Mouse (Mus musculus): ENCODE measurements around the gene Il27ra.

DNA sequence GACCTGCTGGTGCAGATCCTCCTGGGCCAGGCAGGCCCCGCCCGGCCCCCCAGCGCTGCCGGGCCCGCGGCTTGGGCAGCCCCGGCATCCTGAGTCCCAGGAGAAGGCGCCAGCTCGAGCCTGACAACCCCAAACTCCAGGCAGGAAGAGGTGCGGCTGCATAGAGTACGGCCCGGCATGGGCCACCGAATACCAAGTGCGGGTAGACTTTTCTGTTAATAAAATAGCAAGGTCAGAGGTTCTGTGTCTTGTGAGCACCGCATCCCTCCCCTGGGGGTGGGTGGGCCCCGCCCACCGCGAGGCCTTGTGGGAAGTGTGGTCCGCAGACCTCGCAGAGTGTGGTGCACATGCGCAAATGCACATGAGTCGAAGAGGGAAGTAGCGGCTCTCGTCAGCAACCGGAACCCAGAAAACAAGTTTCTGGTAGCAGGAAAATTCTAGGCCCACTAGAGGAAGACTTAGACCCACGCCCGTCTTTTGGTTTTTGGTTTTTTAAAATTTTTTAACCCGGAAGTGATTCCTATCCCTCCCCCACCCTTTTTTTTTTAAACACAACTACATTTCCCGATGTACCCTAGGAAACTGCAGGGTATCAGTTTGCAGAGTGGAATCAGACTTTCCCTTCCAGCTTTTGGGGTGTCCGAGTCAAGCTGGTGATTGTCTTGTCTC, 37.7 kb downstream of the Il27ra start:
- TF ChIP-seq CTCF (IDR thresholded peaks at IDR 0.05; ENCODE audit: insufficient read depth, low read depth, low read length) (no peak), POLR2A (IDR thresholded peaks at IDR 0.05; ENCODE audit: insufficient read depth, low read depth, low read length) (peak; percentile 43; the same call in 1 of the 2 replicates)
